8 mouse cellular contexts compared by ENCODE assay signal in the genomic region with DNA sequence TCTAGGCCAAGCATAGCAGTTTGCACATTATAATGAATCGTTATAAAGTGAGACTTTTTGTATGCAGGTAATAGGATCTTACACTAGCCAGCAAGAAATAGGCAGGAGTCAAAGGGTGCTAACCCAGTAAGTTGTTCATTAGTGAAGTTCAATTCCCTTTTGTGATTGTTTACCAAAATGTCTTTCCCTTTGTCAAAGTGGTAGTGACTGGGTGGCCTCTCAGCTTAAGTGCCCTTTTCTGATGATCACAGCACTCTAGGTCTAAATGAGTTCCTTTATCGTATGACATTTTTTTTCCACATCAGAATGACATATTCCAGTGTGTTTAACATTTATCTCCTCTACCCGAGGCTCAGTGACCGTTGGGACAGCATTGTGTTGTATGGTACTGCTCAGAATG. TPM values are rescaled to one million over a fixed set of nuclear protein-coding genes. Genes with fewer than 3 reads are reported as not detected.
A peak's percentile ranks its signal among the peaks of the same experiment; 100 is the strongest.
DNase-seq lines count a peak whose midpoint lies in the region; ATAC-seq and TF ChIP-seq lines count a peak whose summit lies in the region.

No protein-coding gene starts in this region.

- ATAC-seq in heart, embryonic 11.5 days (replicated peaks; ENCODE audit: insufficient number of reproducible peaks, low FRiP score, low TSS enrichment) = no peak
- no peak for ATAC-seq in G1E (ENCODE audit: extremely low read depth, insufficient number of reproducible peaks, low FRiP score, poor library complexity, severe bottlenecking)
- ATAC-seq in liver, embryonic 15.5 days (ENCODE audit: insufficient read depth) = no peak

- no peaks in the 10 kb centered on the region for H3K9me3 ChIP-seq in heart, embryonic 11.5 days (replicated peaks; ENCODE audit: control insufficient read depth, low read length)
- H3K9me3 ChIP-seq in G1E (replicated peaks) = no peaks in the 10 kb centered on the region
- no peaks in the 10 kb centered on the region for H3K9me3 ChIP-seq in hindbrain, embryonic 10.5 days
- H3K9me3 ChIP-seq in liver, embryonic 15.5 days (replicated peaks) = no peaks in the 10 kb centered on the region

- no peak overlapping the region for H3K27ac ChIP-seq in heart, embryonic 11.5 days (ENCODE audit: low read depth, low read length)
- no peak overlapping the region for H3K27ac ChIP-seq in hindbrain, embryonic 10.5 days
- no peak overlapping the region for H3K27ac ChIP-seq in liver, embryonic 15.5 days (replicated peaks)

- intact Hi-C loops in heart, postnatal 14 days (cut with DNase I) = loop anchor here (5.0 kb wide), 2 partner anchors 284 to 489 kb away; no protein-coding TSS in a partner anchor

- DNase-seq in heart, postnatal 14 days = no peak
- no peak for DNase-seq in G1E (ENCODE audit: low spot score)
- DNase-seq in hindbrain, embryonic 10.5 days (ENCODE audit: low spot score) = no peak
- no peak for DNase-seq in embryo, embryonic 10 days (ENCODE audit: low spot score)
- DNase-seq in adrenal gland, postnatal 10 days = no peak
- no peak for DNase-seq in right cerebral cortex, postnatal 36 days (ENCODE audit: low spot score in 2 of 2)

- TF ChIP-seq CTCF in G1E (IDR thresholded peaks at IDR 0.05; ENCODE audit: low read depth, low read length) = no peak

- 37% methylated on average over 4 of the region's 4 CpGs for WGBS in heart, embryonic 11.5 days (ENCODE audit: insufficient replicate concordance)
- 66% methylated on average over 4 of the region's 4 CpGs for WGBS in hindbrain, embryonic 10.5 days
- 21% methylated on average over 4 of the region's 4 CpGs for WGBS in liver, embryonic 15.5 days (ENCODE audit: insufficient replicate concordance)

- peak overlapping the region; percentile 77 for H3K4me2 ChIP-seq in heart, embryonic 11.5 days
- peak overlapping the region; percentile 92 for H3K4me2 ChIP-seq in liver, embryonic 15.5 days

- H3K36me3 ChIP-seq in heart, embryonic 11.5 days (ENCODE audit: control insufficient read depth, insufficient read depth, low read length) = no peaks in the 10 kb centered on the region
- peaks cover 22% of the 10 kb centered on the region for H3K36me3 ChIP-seq in G1E (replicated peaks)
- H3K36me3 ChIP-seq in hindbrain, embryonic 10.5 days = no peaks in the 10 kb centered on the region
- H3K36me3 ChIP-seq in liver, embryonic 15.5 days (replicated peaks) = no peaks in the 10 kb centered on the region

- H3K27me3 ChIP-seq in heart, embryonic 11.5 days (ENCODE audit: control insufficient read depth, insufficient read depth, low read length) = no peaks in the 10 kb centered on the region; the same call in 1 of the 2 replicates
- 0 out of 2 replicates have a peak, but pooled peaks cover 3% of the 10 kb centered on the region for H3K27me3 ChIP-seq in G1E (ENCODE audit: insufficient read depth, low read length)
- H3K27me3 ChIP-seq in hindbrain, embryonic 10.5 days (ENCODE audit: insufficient read depth, poor library complexity, severe bottlenecking) = peaks cover 38% of the 10 kb centered on the region
- peaks cover 5% of the 10 kb centered on the region for H3K27me3 ChIP-seq in liver, embryonic 15.5 days

- H3K4me1 ChIP-seq in heart, embryonic 11.5 days (ENCODE audit: control insufficient read depth, insufficient read depth, low read length) = no peaks in the 10 kb centered on the region
- peaks cover 28% of the 10 kb centered on the region for H3K4me1 ChIP-seq in G1E (ENCODE audit: insufficient read depth, low read depth, low read length)
- peaks cover 12% of the 10 kb centered on the region; the same call in 1 of the 2 replicates for H3K4me1 ChIP-seq in hindbrain, embryonic 10.5 days (replicated peaks)
- H3K4me1 ChIP-seq in liver, embryonic 15.5 days (replicated peaks) = peaks cover 15% of the 10 kb centered on the region

- peak overlapping the region; percentile 58 for H3K4me3 ChIP-seq in heart, embryonic 11.5 days (ENCODE audit: low read depth, low read length)
- peak overlapping the region; percentile 79 for H3K4me3 ChIP-seq in G1E (ENCODE audit: low read depth, low read length)
- H3K4me3 ChIP-seq in hindbrain, embryonic 10.5 days = peak overlapping the region; percentile 63
- peak overlapping the region; percentile 68 for H3K4me3 ChIP-seq in liver, embryonic 15.5 days (replicated peaks)

- H3K9ac ChIP-seq in heart, embryonic 11.5 days (ENCODE audit: low read depth, low read length) = no peak overlapping the region
- no peak overlapping the region for H3K9ac ChIP-seq in liver, embryonic 15.5 days

RNA-seq across cellular contexts. Expression of a gene that starts 1.6 kb away (rescaled TPM):
- 80.7 and 81.2 TPM in 2 replicates for polyA plus RNA-seq in heart, embryonic 11.5 days (2014; fragmentation: Nextera tagmentation; extraction: Ambion mirVana)
- 100 to 1,000 TPM; 143 to 157 TPM for total RNA-seq in heart, postnatal 14 days (2021)
- 231 and 267 TPM in 2 replicates for total RNA-seq in G1E (2014; fragmentation: Nextera tagmentation)
- total RNA-seq in G1E (2017) = 194 and 242 TPM in 2 replicates
- polyA plus RNA-seq in G1E (2012) = 13.3 and 13.6 TPM in 2 replicates
- 24.8 and 26.8 TPM in 2 replicates for polyA plus RNA-seq in hindbrain, embryonic 10.5 days (2016; fragmentation: Nextera tagmentation; extraction: Ambion mirVana)
- polyA plus RNA-seq in liver, embryonic 15.5 days (2015; fragmentation: Nextera tagmentation; extraction: Ambion mirVana) = 12.6 and 13.4 TPM in 2 replicates
- 10 to 100 TPM; 52.6 to 58.7 TPM for total RNA-seq in adrenal gland, postnatal 10 days (2021)
